ENCODE assay signal across 8 mouse cellular contexts in genomic region chr17:29614115-29615023, GRCm38 (mm10). TPM values are rescaled to one million over a fixed set of nuclear protein-coding genes. Genes with fewer than 3 reads are reported as not detected.
DNase-seq lines count a peak whose midpoint lies in the region; ATAC-seq and TF ChIP-seq lines count a peak whose summit lies in the region.

Gene Rnf8 (plus strand): TSS chr17:29614790.
Gene Gm28043 (plus strand): TSS chr17:29614876.

- TF ChIP-seq POLR2A in cortical plate, adult 2 months (IDR thresholded peaks at IDR 0.05; ENCODE audit: extremely low read depth, insufficient read depth, low read length) = peak; percentile 76

- DNase-seq in gastrocnemius, adult 8-10 months (ENCODE audit: low spot score in 2 of 2) = peak; percentile 88 to 89
- peak; percentile 92 for DNase-seq in hindlimb bud, embryonic 11.5 days (ENCODE audit: extremely low spot score, low read depth, low spot score)
- peak; percentile 88 for DNase-seq in left cerebral cortex, adult 8-10 months (ENCODE audit: low spot score in 2 of 2)
- peak; percentile 96 to 97 for DNase-seq in right cerebral cortex, postnatal 10 days (ENCODE audit: low spot score in 2 of 2)
- DNase-seq in urinary bladder, postnatal 25 days (ENCODE audit: low spot score) = peak; percentile 95

- peaks cover 25% of the 10 kb centered on the region for H3K36me3 ChIP-seq in megakaryocyte, embryonic 14.5 days (replicated peaks; ENCODE audit: low read length)

- peak; percentile 43; the same call in 1 of the 2 replicates for TF ChIP-seq CTCF in cortical plate, adult 2 months (IDR thresholded peaks at IDR 0.05; ENCODE audit: extremely low read depth, insufficient read depth, low read length)

- ATAC-seq in activated CD4-positive, CD25-positive, alpha-beta regulatory T cell, adult 4 months = peak; percentile 90

- no peaks in the 10 kb centered on the region for H3K9me3 ChIP-seq in megakaryocyte, embryonic 14.5 days

- H3K4me1 ChIP-seq in cortical plate, adult 2 months (ENCODE audit: control insufficient read depth, insufficient read depth, low read length) = peaks cover 13% of the 10 kb centered on the region
- H3K4me1 ChIP-seq in megakaryocyte, embryonic 14.5 days = peaks cover 54% of the 10 kb centered on the region

- H3K4me3 ChIP-seq in cortical plate, adult 2 months (ENCODE audit: insufficient read depth, low read length) = peak within 1 kb of the TSS; percentile 61
- peak within 1 kb of the TSS; percentile 97 for H3K4me3 ChIP-seq in megakaryocyte, embryonic 14.5 days (replicated peaks)

- no peaks in the 10 kb centered on the region for H3K27me3 ChIP-seq in megakaryocyte, embryonic 14.5 days (replicated peaks)

- H3K27ac ChIP-seq in cortical plate, adult 2 months (ENCODE audit: insufficient read depth, low read length) = 0 out of 2 replicates have a peak within 1 kb of the TSS, but pooled peaks have one; percentile 46

RNA-seq across cellular contexts. Expression of gene Rnf8, which starts in this region (rescaled TPM):
- 10 to 100 TPM; 18.4 to 24.2 TPM for polyA plus RNA-seq in activated CD4-positive, CD25-positive, alpha-beta regulatory T cell, adult 4 months (2017; shearing (Covaris generic))
- 60.3 and 63.3 TPM in 2 replicates for polyA plus RNA-seq in cortical plate, adult 2 months (2012; rRNA removed)
- 10 to 100 TPM; 15.2 to 23.7 (median 19.9) TPM for total RNA-seq in gastrocnemius, adult 8-10 months (2022)
- 10 to 100 TPM; 60.2 to 65.5 (median 62.3) TPM for total RNA-seq in left cerebral cortex, adult 8-10 months (2022)
- 7.7 and 8.0 TPM in 2 replicates for polyA plus RNA-seq in megakaryocyte, embryonic 14.5 days (2012; ENCODE audit: insufficient read depth, low replicate concordance)

RNA-seq across cellular contexts. Expression of gene Gm28043, which starts in this region (rescaled TPM):
- 1 to 10 TPM; 2.4 to 4.2 TPM for polyA plus RNA-seq in activated CD4-positive, CD25-positive, alpha-beta regulatory T cell, adult 4 months (2017; shearing (Covaris generic))
- polyA plus RNA-seq in cortical plate, adult 2 months (2012; rRNA removed) = 3.0 and 3.3 TPM in 2 replicates
- under 1 TPM; 0.35 to 0.87 (median 0.59) TPM for total RNA-seq in gastrocnemius, adult 8-10 months (2022)
- 1 to 10 TPM; 3.8 to 6.2 (median 4.8) TPM for total RNA-seq in left cerebral cortex, adult 8-10 months (2022)
- polyA plus RNA-seq in megakaryocyte, embryonic 14.5 days (2012; ENCODE audit: insufficient read depth, low replicate concordance) = not detected in 2 replicates

Comparison
In these comparisons a context has a peak if more than half of its experiments do, and no peak if none do; other contexts are left out.
1. Peak in every context shown above with its lines: DNase-seq, ATAC-seq, H3K4me3 ChIP-seq and H3K27ac ChIP-seq.